Mouse (Mus musculus) testis, adult 2 months (tissue): Measurements from ENCODE around the gene Serpinb6b.

Experiments
- CTCF ChIP-seq: fragments of 200-500 bp; IDR thresholded peaks from 2 replicates; pipeline ENCODE4 v1.5.1; 2012; ENCODE audit warnings: low read depth, mild to moderate bottlenecking, inconsistent platforms, low read length, moderate library complexity; ENCODE audit not compliant: control insufficient read depth, insufficient read depth, insufficient replicate concordance
- POLR2A ChIP-seq: fragments of 200-500 bp; IDR thresholded peaks from 2 replicates; pipeline ENCODE4 v1.6.1; 2012; ENCODE audit warnings: low read depth, mild to moderate bottlenecking, inconsistent platforms, low read length, moderate library complexity; ENCODE audit not compliant: control insufficient read depth

- TF ChIP-seq CTCF = no peak
- TF ChIP-seq POLR2A = no peak
Measured at GRCm38 (mm10) chr13:33026427-33027057, 61.5 kb downstream of the Serpinb6b start.
